8 mouse cellular contexts compared by ENCODE assay signal in the genomic region with DNA sequence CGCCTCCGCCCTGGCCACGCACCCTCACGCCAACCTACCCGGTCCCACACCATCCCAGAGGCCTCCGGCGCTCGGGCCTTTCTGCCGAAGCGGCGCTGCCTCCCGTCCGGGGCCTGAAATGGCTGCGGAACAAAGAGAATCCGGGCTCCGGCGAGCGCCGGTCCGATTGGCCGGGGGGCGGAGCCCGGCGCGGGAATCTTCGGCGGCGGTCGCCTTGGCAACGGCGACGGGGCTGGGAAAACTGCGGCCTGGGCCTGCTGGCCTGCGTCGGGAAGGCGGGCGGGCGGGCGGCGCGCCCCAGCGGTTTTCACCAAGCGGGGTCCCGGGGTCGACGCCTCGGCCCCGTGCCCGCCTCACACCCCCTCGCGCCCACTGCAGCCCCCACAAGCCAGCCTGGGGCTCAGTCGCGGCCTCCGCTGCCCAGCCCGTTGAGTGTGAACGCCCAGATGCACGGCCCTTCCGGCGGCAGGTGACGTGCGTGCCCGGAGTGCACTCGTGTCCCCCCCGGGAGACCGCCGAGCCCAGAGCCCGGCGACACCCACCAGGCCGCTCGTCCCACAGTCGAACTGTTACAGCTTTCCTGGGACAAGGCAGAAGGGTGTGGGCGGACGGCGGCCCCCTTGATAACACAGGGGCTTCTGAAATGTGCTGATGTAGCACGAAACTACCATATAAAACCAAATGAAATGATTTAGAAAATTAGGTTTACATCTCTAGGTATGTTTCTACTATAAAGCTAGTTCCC. TPM values are rescaled to one million over a fixed set of nuclear protein-coding genes. Genes with fewer than 3 reads are reported as not detected.
A peak's percentile ranks its signal among the peaks of the same experiment; 100 is the strongest.
DNase-seq lines count a peak whose midpoint lies in the region; ATAC-seq lines count a peak whose summit lies in the region.

A gene (minus strand): TSS at position 172 of the 745 bp plus-strand sequence.

- no peaks in the 10 kb centered on the region for H3K27me3 ChIP-seq in heart, embryonic 13.5 days (replicated peaks)
- H3K27me3 ChIP-seq in liver, embryonic 13.5 days, result no peaks in the 10 kb centered on the region
- H3K27me3 ChIP-seq in stomach, embryonic 16.5 days (ENCODE audit: control insufficient read depth, insufficient read depth, low read length), result no peaks in the 10 kb centered on the region

- peak; percentile 82 for ATAC-seq in erythroid progenitor cell, adult 5-6 weeks (replicated peaks; ENCODE audit: low FRiP score, poor library complexity, severe bottlenecking)
- peak; percentile 86 for ATAC-seq in heart, embryonic 13.5 days (ENCODE audit: extremely low read depth, insufficient number of reproducible peaks, low FRiP score, low TSS enrichment)
- ATAC-seq in liver, embryonic 13.5 days (ENCODE audit: low read depth), result peak; percentile 91
- ATAC-seq in stomach, embryonic 16.5 days (ENCODE audit: insufficient read depth, low FRiP score), result peak; percentile 94

- under 1% methylated on average over 59 of the region's 75 CpGs for WGBS in heart, embryonic 13.5 days
- under 1% methylated on average over 65 of the region's 75 CpGs for WGBS in liver, embryonic 13.5 days (ENCODE audit: insufficient replicate concordance)
- WGBS in stomach, embryonic 16.5 days, result under 1% methylated on average over 74 of the region's 75 CpGs

- no peaks in the 10 kb centered on the region for H3K9me3 ChIP-seq in heart, embryonic 13.5 days
- H3K9me3 ChIP-seq in liver, embryonic 13.5 days (replicated peaks), result no peaks in the 10 kb centered on the region
- no peaks in the 10 kb centered on the region for H3K9me3 ChIP-seq in stomach, embryonic 16.5 days (replicated peaks; ENCODE audit: control insufficient read depth, low read length)

- H3K4me1 ChIP-seq in heart, embryonic 13.5 days, result peaks cover 28% of the 10 kb centered on the region
- H3K4me1 ChIP-seq in liver, embryonic 13.5 days (replicated peaks), result peaks cover 34% of the 10 kb centered on the region
- peaks cover 15% of the 10 kb centered on the region for H3K4me1 ChIP-seq in stomach, embryonic 16.5 days (ENCODE audit: control insufficient read depth, insufficient read depth, low read length)

- peak within 1 kb of the TSS; percentile 87 for H3K4me2 ChIP-seq in heart, embryonic 13.5 days
- peak within 1 kb of the TSS; percentile 93 for H3K4me2 ChIP-seq in liver, embryonic 13.5 days
- H3K4me2 ChIP-seq in stomach, embryonic 16.5 days (ENCODE audit: low read depth, low read length), result peak within 1 kb of the TSS; percentile 90

- peak; percentile 91 for DNase-seq in CD4-positive helper T cell, adult 2 months (ENCODE audit: low read depth, low spot score)
- DNase-seq in brain, embryonic 18.5 days (ENCODE audit: low read depth, low spot score), result peak; percentile 77
- peak; percentile 97 for DNase-seq in kidney, postnatal 14 days
- DNase-seq in liver, embryonic 13.5 days, result peak; percentile 87
- peak; percentile 95 for DNase-seq in neural tube, embryonic 10.5 days (ENCODE audit: extremely low spot score, low spot score)

- H3K4me3 ChIP-seq in heart, embryonic 13.5 days, result peak within 1 kb of the TSS; percentile 88
- peak within 1 kb of the TSS; percentile 97 for H3K4me3 ChIP-seq in liver, embryonic 13.5 days (replicated peaks)
- peak within 1 kb of the TSS; percentile 97 for H3K4me3 ChIP-seq in stomach, embryonic 16.5 days (replicated peaks; ENCODE audit: low read length)

- H3K27ac ChIP-seq in heart, embryonic 13.5 days (replicated peaks), result peak within 1 kb of the TSS; percentile 96
- peak within 1 kb of the TSS; percentile 90 for H3K27ac ChIP-seq in liver, embryonic 13.5 days
- H3K27ac ChIP-seq in stomach, embryonic 16.5 days (ENCODE audit: low read length), result peak within 1 kb of the TSS; percentile 97

- H3K9ac ChIP-seq in heart, embryonic 13.5 days, result peak within 1 kb of the TSS; percentile 100
- peak within 1 kb of the TSS; percentile 95 for H3K9ac ChIP-seq in liver, embryonic 13.5 days
- H3K9ac ChIP-seq in stomach, embryonic 16.5 days (ENCODE audit: low read length), result peak within 1 kb of the TSS; percentile 100

- peaks cover 16% of the 10 kb centered on the region for H3K36me3 ChIP-seq in heart, embryonic 13.5 days
- peaks cover 12% of the 10 kb centered on the region for H3K36me3 ChIP-seq in liver, embryonic 13.5 days
- H3K36me3 ChIP-seq in stomach, embryonic 16.5 days (ENCODE audit: control insufficient read depth, insufficient read depth, low read length), result no peaks in the 10 kb centered on the region

RNA-seq across cellular contexts. Expression of the gene that starts here (rescaled TPM):
- total RNA-seq in erythroid progenitor cell, adult 5-6 weeks (2015; ENCODE audit: low replicate concordance), result 45.3 and 46.9 TPM in 2 replicates
- 33.6 and 38.2 TPM in 2 replicates for total RNA-seq in erythroid progenitor cell, adult 5-6 weeks (2017; ENCODE audit: low replicate concordance)
- polyA plus RNA-seq in heart, embryonic 13.5 days (2015; fragmentation: Nextera tagmentation; extraction: Ambion mirVana), result 36.9 and 39.6 TPM in 2 replicates
- polyA plus RNA-seq in liver, embryonic 13.5 days (2015; fragmentation: Nextera tagmentation; extraction: Ambion mirVana), result 26.5 and 31.4 TPM in 2 replicates
- 50.9 and 58.3 TPM in 2 replicates for polyA plus RNA-seq in stomach, embryonic 16.5 days (2015; fragmentation: Nextera tagmentation; extraction: Ambion mirVana)

Comparison
In these comparisons a context has a peak if more than half of its experiments do, and no peak if none do; other contexts are left out.
1. Peak in every context shown above with its lines: DNase-seq, ATAC-seq, H3K4me3 ChIP-seq and H3K27ac ChIP-seq.